Mouse (Mus musculus) E14TG2a.4 (cell line): ENCODE results near the gene Pdzd2.

Experiments
- CTCF ChIP-seq: conservative IDR thresholded peaks from 2 replicates; pipeline ENCODE4 v1.5.1; 2014; ENCODE audit warnings: low read length
- NANOG ChIP-seq: IDR thresholded peaks from 2 replicates; pipeline ENCODE4 v1.6.1; 2014; ENCODE audit warnings: borderline replicate concordance, low read length, mixed read lengths
- POU5F1 ChIP-seq: IDR thresholded peaks from 2 replicates; pipeline ENCODE4 v1.6.1; 2014; ENCODE audit warnings: low read length, borderline replicate concordance

GRCm38 (mm10) chr15:12573621-12574020, 166.1 kb downstream of the Pdzd2 start:
- no peak for TF ChIP-seq CTCF
- no peak for TF ChIP-seq POU5F1
- TF ChIP-seq NANOG = no peak
